In the genomic region with DNA sequence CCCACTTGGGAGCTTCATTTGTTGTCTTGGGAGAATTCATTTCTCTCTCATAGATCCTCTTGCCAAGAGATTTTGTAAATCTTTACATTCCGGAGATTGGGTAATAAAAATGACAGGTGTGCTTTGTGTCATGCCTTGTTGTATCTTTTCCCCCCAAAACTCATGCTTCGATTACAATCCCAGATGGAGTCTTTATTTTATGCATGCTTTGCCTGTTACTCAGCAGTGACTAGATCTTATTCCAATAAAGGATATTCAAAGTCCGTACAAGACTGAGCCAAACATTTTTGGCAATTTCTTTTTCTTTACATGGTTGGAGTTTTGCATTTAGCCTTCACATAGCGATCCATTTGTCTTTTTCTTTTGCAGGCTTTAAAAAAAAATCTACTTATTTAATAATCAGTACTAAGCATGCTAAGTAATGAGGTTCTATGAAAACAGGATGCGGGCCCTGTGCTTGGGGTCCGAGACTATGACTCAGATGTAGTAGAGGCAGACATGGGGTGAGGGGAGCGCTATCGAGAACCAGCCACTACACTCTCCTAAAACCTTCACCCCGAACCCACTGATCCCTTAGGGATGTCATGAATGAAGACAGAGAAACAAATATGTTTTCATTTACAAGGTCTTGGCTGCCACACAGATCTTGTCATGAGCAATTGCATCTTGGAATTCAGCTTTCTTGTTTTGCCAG, we compare ENCODE assay signal across 32 mouse cellular contexts. TPM values are rescaled to one million over a fixed set of nuclear protein-coding genes. Genes with fewer than 3 reads are reported as not detected.
A peak's percentile ranks its signal among the peaks of the same experiment; 100 is the strongest.
DNase-seq lines count a peak whose midpoint lies in the region; ATAC-seq and TF ChIP-seq lines count a peak whose summit lies in the region.
"Had no signal": no experiment of that assay in that cellular context is flagged by ENCODE, and none has a peak within 500 bp of the region (broad histone marks: within the 10 kb centered on the region; RNA-seq: fewer than 3 reads in every experiment).

No protein-coding gene starts in this region.

- no peak for TF ChIP-seq CTCF in embryonic fibroblast, embryonic 13.5 days (IDR thresholded peaks at IDR 0.05; ENCODE audit: borderline replicate concordance, insufficient read depth, low read length)

- no peak for ATAC-seq in megakaryocyte-erythroid progenitor cell, adult 5-6 weeks (replicated peaks; ENCODE audit: low FRiP score, low TSS enrichment, poor library complexity, severe bottlenecking)
- ATAC-seq: forebrain, embryonic 15.5 days; intestine, postnatal 0 days; Patski had no signal

- H3K4me3 ChIP-seq in embryonic fibroblast, embryonic 13.5 days (ENCODE audit: insufficient read depth, low read length) = no peak overlapping the region
- H3K4me3 ChIP-seq: embryonic facial prominence, embryonic 13.5 days; erythroblast, embryonic 14.5 days; forebrain, embryonic 12.5 days; forebrain, embryonic 15.5 days; gastrocnemius, adult 2 months; heart, adult 2 months; heart, embryonic 10.5 days; heart, embryonic 13.5 days; hindbrain, embryonic 15.5 days had no signal

- peak overlapping the region; percentile 5 for H3K27ac ChIP-seq in embryonic fibroblast, embryonic 13.5 days (ENCODE audit: insufficient read depth, low read length)
- H3K27ac ChIP-seq: embryonic facial prominence, embryonic 13.5 days; forebrain, embryonic 12.5 days; forebrain, embryonic 15.5 days; gastrocnemius, adult 2 months; heart, adult 2 months; heart, embryonic 10.5 days; heart, embryonic 13.5 days; hindbrain, embryonic 15.5 days had no signal

- DNase-seq in heart, adult 11 months = peak; percentile 19
- DNase-seq in heart, adult 18-20 months = no peak
- peak; percentile 26 for DNase-seq in 3T3-L1 (ENCODE audit: low read depth, low spot score)
- DNase-seq in NIH3T3 (ENCODE audit: low read depth) = peak; percentile 56
- no peak for DNase-seq in ovary, postnatal 14 days (ENCODE audit: low spot score)
- no peak for DNase-seq in urinary bladder, postnatal 36 days (ENCODE audit: low spot score in 2 of 2)
- DNase-seq: adrenal gland, postnatal 10 days; adrenal gland, postnatal 36 days; cerebellum, adult 11 months; cerebellum, adult 2 months; cerebellum, adult 9-11 months; cerebellum, postnatal 25 days; gastrocnemius, adult 2 months; gastrocnemius, postnatal 14 days; heart, adult 2 months; heart, postnatal 14 days; heart, postnatal 4 days had no signal

- no peak for TF ChIP-seq POLR2A in embryonic fibroblast, embryonic 13.5 days (IDR thresholded peaks at IDR 0.05; ENCODE audit: low read depth, low read length)

- H3K4me1 ChIP-seq in embryonic fibroblast, embryonic 13.5 days (ENCODE audit: control insufficient read depth, insufficient read depth, low read length) = peaks cover 4% of the 10 kb centered on the region
- H3K4me1 ChIP-seq: forebrain, embryonic 15.5 days; heart, embryonic 10.5 days; heart, embryonic 13.5 days; hindbrain, embryonic 15.5 days had no signal

RNA-seq across cellular contexts. Expression of a gene that starts 26.9 kb away (rescaled TPM):
- total RNA-seq in heart, adult 18-20 months (2021) = not detected
- polyA plus RNA-seq in embryonic fibroblast, embryonic 13.5 days (2011; ENCODE audit: insufficient read length, low read depth, missing spikeins) = not detected in 2 replicates
- not detected in 2 replicates for total RNA-seq in megakaryocyte-erythroid progenitor cell, adult 5-6 weeks (2014; fragmentation: Nextera tagmentation)
- total RNA-seq in megakaryocyte-erythroid progenitor cell, adult 5-6 weeks (2017) = not detected in 2 replicates
- total RNA-seq: adrenal gland, adult 18-20 months; adrenal gland, postnatal 10 days; common myeloid progenitor, adult 5-6 weeks; gastrocnemius, adult 2 months; gastrocnemius, postnatal 14 days; gastrocnemius, postnatal 4 days; heart, adult 2 months; heart, postnatal 14 days; heart, postnatal 4 days had no signal
- polyA plus RNA-seq: cerebellum, adult 2 months; embryonic facial prominence, embryonic 13.5 days; erythroblast, embryonic 14.5 days; forebrain, embryonic 12.5 days; heart, adult 2 months; heart, embryonic 10.5 days; heart, embryonic 13.5 days; heart, embryonic 16.5 days; intestine, postnatal 0 days; Patski had no signal

Comparison
In these comparisons a context has a peak if more than half of its experiments do, and no peak if none do; other contexts are left out.
1. DNase-seq: peak in heart, adult 11 months (single experiment), 3T3-L1 (single experiment) and NIH3T3 (single experiment); none in heart, adult 18-20 months (0 of 2), ovary, postnatal 14 days (single experiment) and urinary bladder, postnatal 36 days (0 of 2).